Mouse (Mus musculus) lung, postnatal 0 days (tissue): ENCODE measurements around the gene Mrps18b.
"Not testable (repeated sequence)": the region's sequence is repeated elsewhere in the genome, so short reads cannot be mapped to it uniquely, and the experiment has no call there.

ENCODE experiments used
- CTCF ChIP-seq: IDR thresholded peaks from 2 replicates; pipeline ENCODE4 v1.5.1; 2016; ENCODE audit warnings: antibody characterized with exemption, mild to moderate bottlenecking
- EP300 ChIP-seq: IDR thresholded peaks from 2 replicates; pipeline ENCODE4 v1.6.1; 2016; ENCODE audit warnings: antibody characterized with exemption, mild to moderate bottlenecking, control low read depth

GRCm38 (mm10) chr17:35950946-35951345, 34.8 kb upstream of the Mrps18b start:
- TF ChIP-seq CTCF, EP300: not testable (repeated sequence)
